Mouse (Mus musculus): ENCODE measurements around the gene C8a. TPM values are rescaled to one million over a fixed set of nuclear protein-coding genes. Genes with fewer than 3 reads are reported as not detected.

The C8a gene
- total and polyA plus RNA-seq, 3 experiments = not detected

DNA sequence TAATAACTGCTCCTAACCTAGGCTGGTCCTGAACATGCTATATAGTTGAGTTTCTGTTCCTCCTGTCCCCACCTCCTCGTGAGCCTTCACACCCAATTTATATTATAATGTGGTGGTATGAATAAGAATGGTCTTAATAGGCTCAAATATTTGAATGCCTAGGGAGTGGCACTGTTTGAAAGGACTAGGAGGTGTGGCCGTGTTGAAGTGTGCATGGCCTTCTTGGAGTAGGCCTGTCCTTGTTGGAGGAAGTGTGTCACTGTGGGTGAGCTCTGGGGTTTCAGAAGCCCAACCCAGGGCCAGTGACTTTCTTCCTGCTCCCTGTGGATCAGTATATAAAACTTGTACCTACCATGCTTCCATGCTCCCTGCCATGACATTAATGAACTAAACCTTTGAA is 62.6 kb downstream of the C8a start:
- no peak for ATAC-seq (ENCODE audit: extremely low read depth, insufficient number of reproducible peaks, low FRiP score, poor library complexity, severe bottlenecking)
- TF ChIP-seq TAL1 (conservative IDR thresholded peaks at IDR 0.05; ENCODE audit: low read depth, low read length) = no peak
- TF ChIP-seq CTCF (IDR thresholded peaks at IDR 0.05; ENCODE audit: low read depth, low read length) = no peak
- TF ChIP-seq GATA2 (IDR thresholded peaks at IDR 0.05; ENCODE audit: borderline replicate concordance, low read depth, low read length) = no peak
- no peak for TF ChIP-seq GATA1 (IDR thresholded peaks at IDR 0.05; ENCODE audit: borderline replicate concordance, low read length)
- no peak for TF ChIP-seq POLR2AphosphoS5 (IDR thresholded peaks at IDR 0.05; ENCODE audit: insufficient replicate concordance, low read depth, low read length)

GRCm38 (mm10) chr4:104810710-104811286 is 65.4 kb downstream of the C8a start:
- Histone ChIP-seq H3K36me3 (replicated peaks) (no peaks in the 10 kb centered on the region), H3K4me3 (ENCODE audit: low read depth, low read length) (no peak overlapping the region), H3K27me3 (ENCODE audit: insufficient read depth, low read length) (no peaks in the 10 kb centered on the region), H3K4me1 (ENCODE audit: insufficient read depth, low read depth, low read length) (no peaks in the 10 kb centered on the region), H3K9me3 (replicated peaks) (peaks cover 52% of the 10 kb centered on the region)
- DNase-seq (ENCODE audit: low spot score) (no peak), ATAC-seq (ENCODE audit: extremely low read depth, insufficient number of reproducible peaks, low FRiP score, poor library complexity, severe bottlenecking) (no peak)
- TF ChIP-seq TAL1 (conservative IDR thresholded peaks at IDR 0.05; ENCODE audit: low read depth, low read length) (no peak), GATA1 (IDR thresholded peaks at IDR 0.05; ENCODE audit: borderline replicate concordance, low read length) (no peak), POLR2AphosphoS5 (IDR thresholded peaks at IDR 0.05; ENCODE audit: insufficient replicate concordance, low read depth, low read length) (no peak), GATA2 (IDR thresholded peaks at IDR 0.05; ENCODE audit: borderline replicate concordance, low read depth, low read length) (no peak), CTCF (IDR thresholded peaks at IDR 0.05; ENCODE audit: low read depth, low read length) (no peak)

More for the DNA sequence above, 62.6 kb downstream of the C8a start:
- no peak for DNase-seq (ENCODE audit: low spot score)
- H3K4me1 ChIP-seq (ENCODE audit: insufficient read depth, low read depth, low read length) = no peaks in the 10 kb centered on the region
- no peaks in the 10 kb centered on the region for H3K36me3 ChIP-seq (replicated peaks)
- H3K4me3 ChIP-seq (ENCODE audit: low read depth, low read length) = no peak overlapping the region
- no peaks in the 10 kb centered on the region for H3K27me3 ChIP-seq (ENCODE audit: insufficient read depth, low read length)
- H3K9me3 ChIP-seq (replicated peaks) = peaks cover 60% of the 10 kb centered on the region

- DNase-seq (ENCODE audit: low spot score) (no peak), ATAC-seq (ENCODE audit: extremely low read depth, insufficient number of reproducible peaks, low FRiP score, poor library complexity, severe bottlenecking) (no peak)
- no peaks in the 10 kb centered on the region for H3K36me3 ChIP-seq (replicated peaks)
- H3K27me3 ChIP-seq (ENCODE audit: insufficient read depth, low read length) = no peaks in the 10 kb centered on the region
- no peak overlapping the region for H3K4me3 ChIP-seq (ENCODE audit: low read depth, low read length)
- H3K4me1 ChIP-seq (ENCODE audit: insufficient read depth, low read depth, low read length) = no peaks in the 10 kb centered on the region
- H3K9me3 ChIP-seq (replicated peaks) = peaks cover 50% of the 10 kb centered on the region
- TF ChIP-seq POLR2AphosphoS5 (IDR thresholded peaks at IDR 0.05; ENCODE audit: insufficient replicate concordance, low read depth, low read length) = no peak
- TF ChIP-seq CTCF (IDR thresholded peaks at IDR 0.05; ENCODE audit: low read depth, low read length) = no peak
- no peak for TF ChIP-seq GATA2 (IDR thresholded peaks at IDR 0.05; ENCODE audit: borderline replicate concordance, low read depth, low read length)
- TF ChIP-seq TAL1 (conservative IDR thresholded peaks at IDR 0.05; ENCODE audit: low read depth, low read length) = no peak
- TF ChIP-seq GATA1 (IDR thresholded peaks at IDR 0.05; ENCODE audit: borderline replicate concordance, low read length) = no peak
These were observed 70.6 kb downstream of the C8a start for GRCm38 (mm10) chr4:104805414-104806257.

DNA sequence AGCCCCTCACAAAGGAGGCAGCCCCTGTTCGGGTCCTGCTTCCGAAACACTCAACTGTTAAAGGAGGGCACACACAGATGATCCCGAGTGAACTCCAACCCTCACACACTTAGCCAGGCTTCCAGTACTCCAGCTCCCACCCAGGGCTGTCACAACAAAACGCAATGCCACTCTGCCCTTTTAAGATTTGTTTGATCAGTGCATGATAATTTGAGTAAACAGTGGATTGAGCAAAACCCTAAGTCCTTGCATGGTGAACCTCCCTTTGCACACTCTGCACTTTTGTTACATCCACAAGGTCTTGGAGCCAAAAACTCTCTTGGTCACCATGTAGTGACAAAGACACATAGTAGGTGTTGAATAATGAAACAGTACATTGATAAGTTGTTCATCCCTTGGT is 72.1 kb downstream of the C8a start:
- H3K27me3 ChIP-seq (ENCODE audit: insufficient read depth, low read length) = no peaks in the 10 kb centered on the region
- H3K9me3 ChIP-seq (replicated peaks) = peaks cover 58% of the 10 kb centered on the region
- H3K4me1 ChIP-seq (ENCODE audit: insufficient read depth, low read depth, low read length) = no peaks in the 10 kb centered on the region
- no peak overlapping the region for H3K4me3 ChIP-seq (ENCODE audit: low read depth, low read length)
- DNase-seq (ENCODE audit: low spot score) (no peak), ATAC-seq (ENCODE audit: extremely low read depth, insufficient number of reproducible peaks, low FRiP score, poor library complexity, severe bottlenecking) (no peak)
- TF ChIP-seq GATA2 (IDR thresholded peaks at IDR 0.05; ENCODE audit: borderline replicate concordance, low read depth, low read length) = no peak
- no peak for TF ChIP-seq GATA1 (IDR thresholded peaks at IDR 0.05; ENCODE audit: borderline replicate concordance, low read length)
- TF ChIP-seq CTCF (IDR thresholded peaks at IDR 0.05; ENCODE audit: low read depth, low read length) = no peak
- TF ChIP-seq POLR2AphosphoS5 (IDR thresholded peaks at IDR 0.05; ENCODE audit: insufficient replicate concordance, low read depth, low read length) = no peak
- no peak for TF ChIP-seq TAL1 (conservative IDR thresholded peaks at IDR 0.05; ENCODE audit: low read depth, low read length)
- H3K36me3 ChIP-seq (replicated peaks) = no peaks in the 10 kb centered on the region

DNA sequence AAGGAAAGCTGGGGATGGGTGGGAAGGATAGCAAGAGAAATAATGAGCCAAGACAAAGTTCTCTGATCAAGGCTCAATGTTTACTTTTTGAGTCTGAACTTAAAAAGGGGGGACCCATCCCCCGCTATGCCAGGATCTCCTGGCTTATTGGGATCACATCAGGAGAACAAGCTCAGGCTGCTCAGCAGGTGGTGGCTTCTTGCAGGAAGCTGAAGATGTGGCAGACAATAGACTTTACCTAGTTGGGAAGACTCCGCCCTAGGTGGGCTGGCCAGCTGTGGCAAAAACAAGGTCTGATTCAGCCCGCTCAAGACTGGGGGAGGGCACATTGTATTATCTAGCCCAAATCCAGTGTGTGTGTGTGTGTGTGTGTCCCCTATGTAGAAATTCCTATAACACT is 74.6 kb downstream of the C8a start:
- H3K4me1 ChIP-seq (ENCODE audit: insufficient read depth, low read depth, low read length) = no peaks in the 10 kb centered on the region
- no peaks in the 10 kb centered on the region for H3K36me3 ChIP-seq (replicated peaks)
- ATAC-seq (ENCODE audit: extremely low read depth, insufficient number of reproducible peaks, low FRiP score, poor library complexity, severe bottlenecking) = no peak
- no peak for DNase-seq (ENCODE audit: low spot score)
- H3K27me3 ChIP-seq (ENCODE audit: insufficient read depth, low read length) = no peaks in the 10 kb centered on the region
- H3K4me3 ChIP-seq (ENCODE audit: low read depth, low read length) = no peak overlapping the region
- TF ChIP-seq POLR2AphosphoS5 (IDR thresholded peaks at IDR 0.05; ENCODE audit: insufficient replicate concordance, low read depth, low read length) = no peak
- no peak for TF ChIP-seq GATA2 (IDR thresholded peaks at IDR 0.05; ENCODE audit: borderline replicate concordance, low read depth, low read length)
- TF ChIP-seq CTCF (IDR thresholded peaks at IDR 0.05; ENCODE audit: low read depth, low read length) = no peak
- TF ChIP-seq GATA1 (IDR thresholded peaks at IDR 0.05; ENCODE audit: borderline replicate concordance, low read length) = no peak
- no peak for TF ChIP-seq TAL1 (conservative IDR thresholded peaks at IDR 0.05; ENCODE audit: low read depth, low read length)
- H3K9me3 ChIP-seq (replicated peaks) = peaks cover 63% of the 10 kb centered on the region

DNA sequence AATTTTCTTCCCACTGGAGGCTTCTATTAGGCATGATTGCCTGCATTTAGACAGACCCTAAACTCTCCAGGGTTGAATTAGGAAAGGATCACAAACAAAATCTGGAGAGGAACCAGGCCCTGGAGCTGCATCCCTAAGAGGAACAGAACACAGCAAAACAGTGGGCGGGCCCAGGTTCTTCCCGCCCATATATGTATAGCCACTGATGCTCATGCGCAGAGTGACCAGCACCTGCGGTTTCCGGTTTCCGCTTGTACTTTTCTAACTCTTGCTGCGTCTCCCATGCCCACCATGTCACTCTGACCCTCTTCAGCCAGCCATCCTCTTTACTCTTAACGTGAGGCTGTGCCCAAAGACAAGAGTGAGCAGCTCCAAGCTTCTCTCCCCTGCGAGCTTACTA is 77.2 kb downstream of the C8a start:
- TF ChIP-seq GATA1 (IDR thresholded peaks at IDR 0.05; ENCODE audit: borderline replicate concordance, low read length) (no peak), CTCF (IDR thresholded peaks at IDR 0.05; ENCODE audit: low read depth, low read length) (no peak), POLR2AphosphoS5 (IDR thresholded peaks at IDR 0.05; ENCODE audit: insufficient replicate concordance, low read depth, low read length) (no peak), GATA2 (IDR thresholded peaks at IDR 0.05; ENCODE audit: borderline replicate concordance, low read depth, low read length) (no peak), TAL1 (conservative IDR thresholded peaks at IDR 0.05; ENCODE audit: low read depth, low read length) (no peak)
- no peaks in the 10 kb centered on the region for H3K4me1 ChIP-seq (ENCODE audit: insufficient read depth, low read depth, low read length)
- H3K36me3 ChIP-seq (replicated peaks) = no peaks in the 10 kb centered on the region
- H3K27me3 ChIP-seq (ENCODE audit: insufficient read depth, low read length) = no peaks in the 10 kb centered on the region
- DNase-seq (ENCODE audit: low spot score) (no peak), ATAC-seq (ENCODE audit: extremely low read depth, insufficient number of reproducible peaks, low FRiP score, poor library complexity, severe bottlenecking) (no peak)
- no peak overlapping the region for H3K4me3 ChIP-seq (ENCODE audit: low read depth, low read length)
- H3K9me3 ChIP-seq (replicated peaks) = peaks cover 61% of the 10 kb centered on the region
